In genomic region chr7:135790978-135791377, GRCm38 (mm10) we compare ENCODE assay signal across 8 mouse cellular contexts.
DNase-seq lines count a peak whose midpoint lies in the region; ATAC-seq lines count a peak whose summit lies in the region.

No protein-coding gene starts in this region.

- H3K36me3 ChIP-seq in forebrain, embryonic 14.5 days (ENCODE audit: control insufficient read depth, insufficient read depth, low read length): no peaks in the 10 kb centered on the region
- no peaks in the 10 kb centered on the region for H3K36me3 ChIP-seq in forebrain, embryonic 12.5 days (replicated peaks)
- no peaks in the 10 kb centered on the region for H3K36me3 ChIP-seq in embryonic facial prominence, embryonic 10.5 days (replicated peaks)

- H3K27ac ChIP-seq in forebrain, embryonic 14.5 days (ENCODE audit: low read depth, low read length): no peak overlapping the region
- H3K27ac ChIP-seq in forebrain, embryonic 12.5 days: no peak overlapping the region
- H3K27ac ChIP-seq in embryonic facial prominence, embryonic 10.5 days (replicated peaks): 0 out of 2 replicates have a peak overlapping the region, but pooled peaks have one; percentile 49

- H3K4me3 ChIP-seq in forebrain, embryonic 14.5 days (ENCODE audit: low read depth, low read length): no peak overlapping the region
- H3K4me3 ChIP-seq in forebrain, embryonic 12.5 days (replicated peaks): no peak overlapping the region
- H3K4me3 ChIP-seq in embryonic facial prominence, embryonic 10.5 days: no peak overlapping the region

- H3K9me3 ChIP-seq in forebrain, embryonic 14.5 days (replicated peaks; ENCODE audit: control insufficient read depth, low read length): no peaks in the 10 kb centered on the region
- H3K9me3 ChIP-seq in forebrain, embryonic 12.5 days: no peaks in the 10 kb centered on the region
- no peaks in the 10 kb centered on the region for H3K9me3 ChIP-seq in embryonic facial prominence, embryonic 10.5 days

- 1% methylated on average over 3 of the region's 3 CpGs for WGBS in forebrain, embryonic 14.5 days
- WGBS in forebrain, embryonic 12.5 days: 0% methylated on average over 3 of the region's 3 CpGs
- WGBS in embryonic facial prominence, embryonic 10.5 days: 1% methylated on average over 3 of the region's 3 CpGs

- 0 out of 2 replicates have a peak, but pooled peaks have one; percentile 46 for ATAC-seq in forebrain, embryonic 14.5 days
- ATAC-seq in forebrain, embryonic 12.5 days (ENCODE audit: low FRiP score): no peak
- peak; percentile 68 to 81 for ATAC-seq in hematopoietic stem cell, adult 5-6 weeks (replicated peaks in 1 of 2; ENCODE audit: insufficient read depth in 1 of 2, low FRiP score in 2 of 2, low TSS enrichment in 1 of 2, low read depth in 1 of 2, poor library complexity in 2 of 2, severe bottlenecking in 2 of 2)

- no peak overlapping the region for H3K4me2 ChIP-seq in forebrain, embryonic 14.5 days (ENCODE audit: low read length)
- H3K4me2 ChIP-seq in forebrain, embryonic 12.5 days: no peak overlapping the region

- H3K9ac ChIP-seq in forebrain, embryonic 14.5 days (ENCODE audit: low read length): no peak overlapping the region
- no peak overlapping the region for H3K9ac ChIP-seq in forebrain, embryonic 12.5 days

- H3K27me3 ChIP-seq in forebrain, embryonic 14.5 days (replicated peaks; ENCODE audit: control insufficient read depth, insufficient read depth, low read length): no peaks in the 10 kb centered on the region
- H3K27me3 ChIP-seq in forebrain, embryonic 12.5 days: peaks cover 9% of the 10 kb centered on the region
- H3K27me3 ChIP-seq in embryonic facial prominence, embryonic 10.5 days (replicated peaks; ENCODE audit: low read depth, poor library complexity, severe bottlenecking): no peaks in the 10 kb centered on the region

- intact Hi-C loops in left cerebral cortex, postnatal 10 days (cut with DNase I): no loop called here

- peaks cover 14% of the 10 kb centered on the region for H3K4me1 ChIP-seq in forebrain, embryonic 14.5 days (ENCODE audit: control insufficient read depth, insufficient read depth, low read length)
- H3K4me1 ChIP-seq in forebrain, embryonic 12.5 days: peaks cover 18% of the 10 kb centered on the region
- peaks cover 29% of the 10 kb centered on the region for H3K4me1 ChIP-seq in embryonic facial prominence, embryonic 10.5 days

- peak; percentile 78 for DNase-seq in forebrain, embryonic 14.5 days (ENCODE audit: low spot score)
- peak; percentile 86 for DNase-seq in adrenal gland, postnatal 10 days
- peak; percentile 84 for DNase-seq in embryonic facial prominence, embryonic 10.5 days (ENCODE audit: low spot score)
- peak; percentile 45 to 67 for DNase-seq in left cerebral cortex, postnatal 10 days (ENCODE audit: extremely low spot score in 1 of 2, low spot score in 2 of 2)
- peak; percentile 72 for DNase-seq in mesoderm, embryonic 11.5 days (ENCODE audit: low read depth, low spot score)
- DNase-seq in spleen, postnatal 36 days (ENCODE audit: low spot score in 2 of 2): peak; percentile 11 to 20

Comparison
In these comparisons a context has a peak if more than half of its experiments do, and no peak if none do; other contexts are left out.
1. DNase-seq: peak in every context shown above with its lines; median percentile 86 in adrenal gland, postnatal 10 days; 84 in embryonic facial prominence, embryonic 10.5 days; 78 in forebrain, embryonic 14.5 days; 72 in mesoderm, embryonic 11.5 days; 56 in left cerebral cortex, postnatal 10 days; 16 in spleen, postnatal 36 days.